Mouse (Mus musculus) liver, embryonic 14.5 days (tissue): Measurements from ENCODE around the gene Bin2. TPM values are rescaled to one million over a fixed set of nuclear protein-coding genes. Genes with fewer than 3 reads are reported as not detected.

ENCODE experiments used
- ATAC-seq: fragments of 200-750 bp; cut with Nextera tagmentation; 2 replicates; pipeline ENCODE4 v1.8.0; 2017; ENCODE audit warnings: moderate number of reproducible peaks, mild to moderate bottlenecking, moderate library complexity; ENCODE audit not compliant: insufficient read depth
- DNase-seq, 3 experiments: peaks; one replicate each; pipeline ENCODE4 v3.0.0-alpha.2; 2012 to 2013; ENCODE audit warnings: low read depth in 3 of 3, low spot score in 3 of 3
- H3K27ac ChIP-seq: fragments of 300-500 bp; sonication (generic); 2 replicates; pipeline ENCODE4 v1.5.1; 2014; ENCODE audit warnings: moderate library complexity, mild to moderate bottlenecking, control low read depth, inconsistent platforms
- H3K27me3 ChIP-seq: fragments of 300-500 bp; sonication (generic); 2 replicates; pipeline ENCODE4 v1.6.1; 2014; ENCODE audit warnings: mild to moderate bottlenecking, low read length, moderate library complexity; ENCODE audit not compliant: control insufficient read depth, insufficient read depth
- H3K36me3 ChIP-seq: fragments of 300-500 bp; sonication (generic); replicated peaks from 2 replicates; pipeline ENCODE4 v1.6.1; 2014; ENCODE audit warnings: low read depth; ENCODE audit not compliant: control insufficient read depth, insufficient read depth
- H3K4me1 ChIP-seq, 2 experiments: fragments of 200-500 bp in 1 of 2; fragments of 300-500 bp in 1 of 2; sonication (generic) in 1 of 2; replicated peaks; 2 replicates each; pipeline ENCODE4 v1.6.1; 2012 to 2014; ENCODE audit warnings: antibody characterized with exemption in 1 of 2, inconsistent platforms in 1 of 2, low read length in 1 of 2; ENCODE audit not compliant: control insufficient read depth in 2 of 2, insufficient read depth in 2 of 2
- H3K4me2 ChIP-seq: fragments of 300-500 bp; sonication (generic); 2 replicates; pipeline ENCODE4 v1.6.1; 2014; ENCODE audit warnings: low read depth, mild to moderate bottlenecking, control low read depth, moderate library complexity
- H3K4me3 ChIP-seq, 2 experiments: fragments of 200-500 bp in 1 of 2; fragments of 300-500 bp in 1 of 2; sonication (generic) in 1 of 2; 2 replicates each; pipeline ENCODE4 v1.5.1; 2012 to 2014; ENCODE audit warnings: low read depth in 2 of 2, low read length in 2 of 2, mild to moderate bottlenecking in 2 of 2, control low read depth in 1 of 2, inconsistent platforms in 1 of 2, moderate library complexity in 1 of 2; ENCODE audit not compliant: insufficient read depth in 1 of 2
- H3K9ac ChIP-seq: fragments of 300-500 bp; sonication (generic); replicated peaks from 2 replicates; pipeline ENCODE4 v1.6.1; 2014; ENCODE audit warnings: mild to moderate bottlenecking, control low read depth, moderate library complexity
- H3K9me3 ChIP-seq: fragments of 300-500 bp; sonication (generic); 2 replicates; pipeline ENCODE4 v1.6.1; 2016; ENCODE audit warnings: low read length, mixed read lengths; ENCODE audit not compliant: control insufficient read depth
- CTCF ChIP-seq: IDR thresholded peaks from 2 replicates; pipeline ENCODE4 v1.5.1; 2016; ENCODE audit warnings: antibody characterized with exemption, low read depth, control low read depth
- EP300 ChIP-seq: IDR thresholded peaks from 2 replicates; pipeline ENCODE4 v1.6.1; 2016; ENCODE audit warnings: antibody characterized with exemption, low read depth
- WGBS: fragments of 180-500 bp; shearing (Covaris S2); extraction: QIAGEN DNeasy Blood & Tissue Kit; methylation state at CpG from one replicate; pipeline ENCODE4 v1.1.7; 2014; ENCODE audit not compliant: insufficient replicate concordance; 5-methylcytosine and 5-hydroxymethylcytosine counted together
- polyA plus RNA-seq, 2 experiments: library from polyadenylated mRNA; depleted of rRNA in 1 of 2; stranded (reverse) in 1 of 2; unstranded in 1 of 2; fragments of >200 nt; fragmentation: Nextera tagmentation in 1 of 2; extraction: Ambion mirVana in 1 of 2; gene quantifications; 2 replicates each; pipeline versions ENCODE4 v1.2.1 to v1.2.3; 2012 to 2014

The Bin2 gene
- polyA plus RNA-seq, 2 experiments = 12.7 to 17.5 TPM

GRCm38 (mm10) chr15:100664813-100665274 lies 4.5 kb downstream of the Bin2 start:
- Histone ChIP-seq H3K4me2 (no peak overlapping the region; the same call in 1 of the 2 replicates), H3K9me3 (no peaks in the 10 kb centered on the region), H3K27me3 (no peaks in the 10 kb centered on the region), H3K4me3 (no peak overlapping the region), H3K36me3 (no peaks in the 10 kb centered on the region), H3K4me1 (peaks cover 0 to 47% of the 10 kb centered on the region in 2 experiments), H3K27ac (no peak overlapping the region), H3K9ac (no peak overlapping the region)
- no peak for ATAC-seq
- no peak for TF ChIP-seq EP300
- no peak for TF ChIP-seq CTCF
- no peak for DNase-seq
- 35% methylated on average over 9 of the region's 9 CpGs for WGBS

GRCm38 (mm10) chr15:100660805-100661204 lies 8.5 kb downstream of the Bin2 start:
- Histone ChIP-seq H3K36me3 (no peaks in the 10 kb centered on the region), H3K4me2 (no peak overlapping the region), H3K9me3 (no peaks in the 10 kb centered on the region), H3K4me3 (no peak overlapping the region), H3K4me1 (peaks cover 0 to 23% of the 10 kb centered on the region in 2 experiments; a peak in 3 of 4 replicates), H3K27me3 (no peaks in the 10 kb centered on the region), H3K9ac (no peak overlapping the region), H3K27ac (no peak overlapping the region)
- TF ChIP-seq CTCF (no peak), EP300 (no peak)
- no peak for DNase-seq
- 71% methylated on average over 5 of the region's 5 CpGs for WGBS
- no peak for ATAC-seq

- no peak for DNase-seq
- no peak overlapping the region for H3K27ac ChIP-seq
- no peak for ATAC-seq
- H3K4me1 ChIP-seq = peaks cover 0 to 18% of the 10 kb centered on the region in 2 experiments; a peak in 3 of 4 replicates
- H3K27me3 ChIP-seq = no peaks in the 10 kb centered on the region
- no peak overlapping the region for H3K9ac ChIP-seq
- no peaks in the 10 kb centered on the region for H3K36me3 ChIP-seq
- no peak for TF ChIP-seq EP300
- TF ChIP-seq CTCF = no peak
- H3K4me2 ChIP-seq = no peak overlapping the region
- H3K9me3 ChIP-seq = no peaks in the 10 kb centered on the region
- WGBS = 65% methylated on average over 9 of the region's 9 CpGs
- H3K4me3 ChIP-seq = no peak overlapping the region
These were observed 9.0 kb downstream of the Bin2 start for GRCm38 (mm10) chr15:100660306-100660705.

- H3K27me3 ChIP-seq = no peaks in the 10 kb centered on the region
- no peak overlapping the region for H3K4me3 ChIP-seq
- H3K9ac ChIP-seq = no peak overlapping the region
- H3K27ac ChIP-seq = no peak overlapping the region
- DNase-seq (no peak), ATAC-seq (no peak)
- no peaks in the 10 kb centered on the region for H3K9me3 ChIP-seq
- H3K4me1 ChIP-seq = no peaks in the 10 kb centered on the region
- no peaks in the 10 kb centered on the region for H3K36me3 ChIP-seq
- H3K4me2 ChIP-seq = no peak overlapping the region
- TF ChIP-seq CTCF = no peak
- no peak for TF ChIP-seq EP300
- whole genome bisulfite sequencing = 73% methylated on average over 5 of the region's 5 CpGs
These were observed 14.2 kb downstream of the Bin2 start for GRCm38 (mm10) chr15:100655201-100655600.

- DNase-seq (no peak), ATAC-seq (no peak)
- H3K4me2 ChIP-seq = no peak overlapping the region
- no peaks in the 10 kb centered on the region for H3K27me3 ChIP-seq
- no peaks in the 10 kb centered on the region for H3K9me3 ChIP-seq
- no peak overlapping the region for H3K9ac ChIP-seq
- H3K36me3 ChIP-seq = no peaks in the 10 kb centered on the region
- no peak overlapping the region for H3K4me3 ChIP-seq
- 73% methylated on average over 1 of the region's 1 CpGs for WGBS
- no peak for TF ChIP-seq EP300
- no peak for TF ChIP-seq CTCF
- H3K4me1 ChIP-seq = no peaks in the 10 kb centered on the region
- H3K27ac ChIP-seq = no peak overlapping the region
These were observed 15.1 kb downstream of the Bin2 start for GRCm38 (mm10) chr15:100654271-100654670.
